Mouse (Mus musculus): ENCODE data around the gene Fam181a.

The Fam181a gene

GRCm38 (mm10) chr12:103310744-103311267 lies at the start of gene Fam181a:
TSS of gene Fam181a (plus strand) at chr12:103310975.
- DNase-seq (ENCODE audit: low read depth, low spot score), result no peak

DNA sequence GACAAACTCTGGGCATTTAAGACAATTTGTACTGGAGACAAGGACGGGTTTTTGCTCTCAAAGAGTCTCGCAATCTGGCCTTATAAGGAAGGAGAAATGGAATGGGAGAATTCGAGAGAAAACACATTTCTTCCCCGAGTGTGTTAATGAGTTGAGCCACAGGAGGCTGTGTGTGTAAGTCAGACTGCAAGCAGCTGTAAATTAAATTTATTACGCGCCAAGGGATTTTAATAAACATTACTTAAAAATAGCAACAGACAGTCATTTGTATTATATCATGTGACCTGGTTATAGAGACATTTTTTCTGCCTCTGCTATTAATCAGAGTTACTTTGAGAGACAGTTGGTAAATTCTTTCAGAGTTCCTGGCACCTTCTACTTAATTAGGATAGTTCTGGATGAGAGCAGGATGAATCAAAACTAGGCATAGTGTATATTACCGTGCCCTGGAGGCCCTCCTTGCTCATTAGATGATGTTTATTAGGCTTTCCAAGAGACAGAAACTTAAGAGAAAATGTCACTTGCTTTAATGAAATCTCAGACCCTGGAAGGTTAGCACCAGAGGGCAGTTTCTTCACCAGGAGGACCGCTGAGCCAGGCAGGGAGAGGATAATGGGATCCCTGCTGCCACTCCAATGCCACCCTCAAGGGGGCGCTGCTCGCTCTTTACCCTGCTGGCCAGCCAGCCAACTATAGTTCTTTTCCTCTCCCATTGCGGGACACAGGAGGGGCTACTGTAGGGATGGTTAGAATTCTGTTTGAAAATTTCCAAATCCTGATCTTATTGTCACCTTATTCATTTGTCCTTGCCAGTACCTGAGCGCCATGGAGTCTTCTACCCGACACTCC lies 48.5 kb upstream of the Fam181a start:
- DNase-seq (ENCODE audit: low read depth, low spot score), result no peak

GRCm38 (mm10) chr12:103266605-103267004 lies 44.2 kb upstream of the Fam181a start:
- no peak for DNase-seq (ENCODE audit: low read depth, low spot score)

DNA sequence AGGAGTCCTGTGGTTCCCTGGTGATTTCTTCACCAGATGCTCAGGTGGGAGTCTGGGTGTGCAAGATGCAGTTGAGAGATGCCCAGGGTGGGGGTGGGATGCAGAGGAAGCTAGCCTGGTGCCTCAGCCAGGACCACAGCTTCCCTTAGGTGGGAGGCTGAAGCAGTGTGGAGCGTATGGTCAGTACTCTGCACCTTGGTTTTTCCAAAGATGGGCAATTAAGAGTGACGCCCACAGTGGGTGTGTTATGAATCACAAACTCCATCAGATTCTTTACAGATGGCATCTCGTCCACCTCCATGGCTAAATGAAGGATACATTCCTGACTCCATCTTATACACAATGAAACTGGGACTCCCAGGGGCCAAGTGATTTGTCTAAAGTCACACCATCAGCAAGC lies 38.6 kb upstream of the Fam181a start:
- DNase-seq (ENCODE audit: low read depth, low spot score), result peak; percentile 16

DNA sequence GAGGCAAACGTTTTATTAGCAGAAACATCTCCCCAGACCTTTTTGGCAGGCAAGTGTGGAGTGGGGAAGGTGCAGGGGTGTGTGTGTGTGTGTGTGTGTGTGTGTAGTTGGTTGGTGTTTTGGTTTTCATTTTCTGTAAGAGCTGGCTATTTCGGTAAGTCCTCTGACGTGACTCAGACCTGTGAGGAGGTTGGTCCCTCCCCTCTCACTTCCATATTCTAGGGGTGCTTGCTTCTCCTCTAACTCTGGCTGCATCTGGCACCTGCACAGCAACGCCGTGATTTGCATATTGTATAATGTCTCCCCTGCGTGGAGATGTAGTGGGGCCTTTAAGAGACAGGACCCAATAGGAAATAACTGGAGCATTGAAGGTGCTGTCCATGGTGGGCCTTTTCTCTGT lies 37.7 kb upstream of the Fam181a start:
- DNase-seq (ENCODE audit: low read depth, low spot score), result peak; percentile 10

DNA sequence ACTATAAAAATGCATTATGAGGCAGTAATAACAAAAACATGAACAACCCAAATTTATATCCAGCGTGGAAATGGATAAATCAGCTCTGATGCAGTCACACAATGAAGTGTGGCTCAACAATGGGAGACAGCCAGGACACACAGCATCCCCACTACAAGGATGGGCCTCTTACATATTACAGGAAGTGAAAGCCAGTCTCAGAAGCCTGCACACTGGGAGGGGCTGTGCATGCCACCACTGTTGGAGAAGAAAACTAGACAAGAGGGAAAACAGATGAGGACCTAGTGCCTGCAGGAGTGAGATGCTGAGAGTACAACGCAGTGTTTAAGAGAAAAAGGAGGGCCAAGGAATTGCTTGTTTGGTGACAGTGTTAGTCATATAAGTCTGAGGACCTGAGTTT lies 37.0 kb upstream of the Fam181a start:
- no peak for DNase-seq (ENCODE audit: low read depth, low spot score)

- DNase-seq (ENCODE audit: low read depth, low spot score), result peak; percentile 65
Measured at GRCm38 (mm10) chr12:103276422-103276821, 34.4 kb upstream of the Fam181a start.

DNA sequence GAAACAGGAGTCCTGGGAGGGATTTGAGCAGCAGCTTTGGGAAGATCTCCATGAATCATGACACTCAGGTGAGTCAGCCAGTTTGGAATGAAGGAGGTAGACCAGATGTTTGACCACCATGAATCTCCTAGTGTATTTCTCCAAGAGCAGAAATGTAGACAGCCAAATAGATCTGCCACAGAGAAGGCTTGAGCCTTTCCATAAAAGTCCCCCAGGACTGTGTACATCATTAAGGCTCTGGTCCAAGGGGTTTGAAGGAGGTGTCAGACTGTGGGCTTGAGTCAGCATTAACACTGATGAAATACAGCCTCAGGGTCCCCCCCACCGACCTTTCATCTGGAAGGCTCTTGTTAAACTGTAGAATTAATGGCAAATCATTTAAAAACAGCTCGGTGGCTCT lies 29.3 kb upstream of the Fam181a start:
- DNase-seq (ENCODE audit: low read depth, low spot score), result no peak

GRCm38 (mm10) chr12:103281912-103282311 lies 28.9 kb upstream of the Fam181a start:
- no peak for DNase-seq (ENCODE audit: low read depth, low spot score)

DNA sequence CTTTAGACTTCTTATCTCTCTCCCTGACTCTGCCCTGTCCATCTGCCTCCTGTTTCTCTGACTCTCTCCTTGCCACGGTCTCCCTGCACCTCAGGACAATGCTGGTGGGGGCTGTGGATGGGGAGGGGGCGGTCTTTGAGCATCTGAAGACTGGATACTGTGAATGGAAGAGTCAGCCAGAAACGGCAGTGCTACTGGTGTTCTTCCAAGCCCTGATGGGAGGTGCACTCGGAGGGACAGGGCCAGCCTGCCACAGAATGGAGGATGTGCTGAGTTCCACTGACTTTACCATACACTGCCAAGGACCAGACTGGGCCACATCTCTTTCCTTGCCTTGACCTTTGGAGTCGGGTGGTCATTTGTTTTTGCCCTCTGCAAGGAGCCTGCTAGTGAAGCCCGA lies 27.8 kb upstream of the Fam181a start:
- no peak for DNase-seq (ENCODE audit: low read depth, low spot score)

DNA sequence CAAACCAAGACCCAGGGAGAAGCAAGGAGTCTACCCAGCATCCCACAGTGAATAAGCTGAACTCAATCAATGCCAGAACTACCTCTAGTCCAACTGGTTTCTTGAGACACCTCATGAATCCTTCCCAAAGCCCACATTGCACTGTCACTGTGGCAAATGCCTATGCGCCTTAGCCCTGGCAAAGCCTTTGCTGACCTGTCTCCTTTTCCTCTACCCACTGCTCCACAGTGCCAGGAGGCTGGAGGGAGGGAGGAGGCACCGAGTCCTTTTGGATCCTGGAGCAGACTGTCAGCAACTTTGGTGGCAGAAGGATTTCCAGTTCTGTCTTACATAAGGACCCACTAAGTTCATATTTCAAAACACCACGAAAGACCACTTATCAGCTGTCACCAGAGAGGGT lies 27.4 kb upstream of the Fam181a start:
- no peak for DNase-seq (ENCODE audit: low read depth, low spot score)

GRCm38 (mm10) chr12:103287276-103287675 lies 23.5 kb upstream of the Fam181a start:
- no peak for DNase-seq (ENCODE audit: low read depth, low spot score)

DNA sequence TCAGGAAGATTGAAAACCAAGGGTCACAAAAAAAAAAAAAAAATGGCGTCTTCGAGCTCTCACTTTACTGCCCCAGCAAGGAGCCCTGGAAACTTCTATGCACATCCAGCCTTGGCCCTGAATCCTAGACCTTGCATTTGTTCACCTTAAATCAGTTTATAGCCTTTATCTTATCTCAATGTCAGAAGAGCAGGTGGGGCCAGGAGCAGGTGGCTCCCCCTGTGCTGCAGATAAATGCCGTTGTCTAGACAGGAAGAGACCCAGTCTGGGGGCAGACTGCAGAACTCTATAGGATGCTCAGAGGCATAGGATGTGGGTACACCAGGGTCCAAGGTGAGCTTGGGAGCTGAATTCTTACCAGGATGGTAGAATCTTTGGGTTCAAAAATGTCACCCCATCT lies 18.4 kb upstream of the Fam181a start:
- no peak for DNase-seq (ENCODE audit: low read depth, low spot score)

- no peak for DNase-seq (ENCODE audit: low read depth, low spot score)
Measured at GRCm38 (mm10) chr12:103296292-103296691, 14.5 kb upstream of the Fam181a start.

GRCm38 (mm10) chr12:103300493-103300892 lies 10.3 kb upstream of the Fam181a start:
- no peak for DNase-seq (ENCODE audit: low read depth, low spot score)

DNA sequence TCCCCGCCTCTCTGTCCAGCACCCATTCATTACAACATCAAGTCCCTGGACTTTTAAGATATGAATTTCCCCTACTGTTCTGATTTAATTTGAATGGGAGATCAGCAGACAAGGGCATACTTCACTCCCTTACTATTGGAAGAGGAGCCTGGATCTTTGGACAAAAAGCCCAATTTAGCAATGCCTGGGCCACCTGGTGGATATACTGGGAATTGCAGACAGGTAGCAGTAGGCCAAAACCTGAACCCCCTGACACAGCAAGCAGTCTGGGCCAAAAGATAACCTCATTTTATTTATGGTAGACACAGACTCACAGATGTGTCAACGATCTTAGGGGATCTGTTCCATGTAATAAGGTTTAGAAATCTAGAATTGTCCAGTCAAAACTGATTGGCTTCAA lies 9.1 kb upstream of the Fam181a start:
- peak; percentile 27 for DNase-seq (ENCODE audit: low read depth, low spot score)

GRCm38 (mm10) chr12:103302960-103303359 lies 7.8 kb upstream of the Fam181a start:
- DNase-seq (ENCODE audit: low read depth, low spot score), result no peak

DNA sequence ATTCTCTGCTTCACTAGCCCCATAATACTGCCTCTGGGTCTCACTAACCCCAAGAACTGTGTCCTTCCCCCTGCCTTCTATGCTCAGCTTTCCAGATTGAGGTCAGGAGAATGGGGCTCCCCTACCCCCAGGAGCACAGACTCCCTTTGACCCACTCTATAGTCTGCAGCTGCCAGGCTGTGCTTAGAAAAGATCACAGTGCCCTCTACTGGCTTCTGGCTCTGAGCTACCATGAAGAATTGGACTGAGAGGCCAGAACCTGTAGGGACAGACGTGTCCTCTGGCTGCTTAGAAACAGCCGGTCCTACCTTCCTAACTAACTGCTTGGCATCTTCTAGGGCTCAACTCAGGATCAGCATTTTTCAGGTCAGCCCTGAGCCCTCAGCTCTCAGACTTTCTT lies 4.6 kb upstream of the Fam181a start:
- no peak for DNase-seq (ENCODE audit: low read depth, low spot score)

DNA sequence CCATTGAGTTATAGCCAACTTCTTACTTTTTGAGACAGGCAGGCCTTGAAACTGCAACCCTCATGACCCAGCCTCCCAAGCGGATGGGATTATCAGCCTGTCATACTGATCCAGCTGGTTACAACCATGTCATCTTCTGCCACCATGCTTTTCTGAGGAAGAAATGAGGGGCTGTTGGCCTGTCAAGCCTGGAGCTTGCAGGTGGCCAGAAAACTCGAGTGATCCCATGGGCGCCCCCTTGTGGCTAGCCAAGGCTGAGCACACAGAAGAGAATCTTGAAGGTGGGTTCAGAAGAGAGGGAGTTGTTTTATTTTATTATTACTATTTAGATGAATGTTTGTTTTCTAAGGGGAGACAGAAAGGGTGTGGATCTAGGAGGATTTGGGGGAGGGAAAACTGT lies 4.1 kb upstream of the Fam181a start:
- DNase-seq (ENCODE audit: low read depth, low spot score), result no peak

- no peak for DNase-seq (ENCODE audit: low read depth, low spot score)
Measured at GRCm38 (mm10) chr12:103311921-103312320, 1.1 kb downstream of the Fam181a start.

DNA sequence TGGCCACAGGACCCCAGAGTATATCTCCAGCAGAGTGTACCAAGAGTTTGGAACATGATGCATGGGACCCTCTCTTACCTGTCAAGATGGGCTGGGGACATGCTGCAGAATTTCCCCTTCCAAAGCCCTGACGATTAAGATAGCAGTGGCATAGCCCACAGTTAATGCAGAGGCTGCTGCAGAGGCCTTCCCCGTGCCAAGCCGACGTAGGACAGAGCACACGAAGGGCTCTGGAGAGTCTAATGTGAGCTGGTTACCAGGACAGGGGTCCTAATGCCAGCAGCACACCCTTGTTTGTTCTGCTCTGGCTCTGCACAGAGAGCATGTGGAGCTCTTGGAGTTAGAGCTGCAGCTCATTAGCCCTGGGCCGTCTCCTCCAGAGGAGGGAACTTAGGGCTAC lies 2.5 kb downstream of the Fam181a start:
- no peak for DNase-seq (ENCODE audit: low read depth, low spot score)

- DNase-seq (ENCODE audit: low read depth, low spot score), result no peak
Measured at GRCm38 (mm10) chr12:103313871-103314639, 3.3 kb downstream of the Fam181a start.

All from telencephalon, adult 2 months (tissue).